Mouse (Mus musculus): ENCODE measurements around the gene Rassf8.

The Rassf8 gene

DNA sequence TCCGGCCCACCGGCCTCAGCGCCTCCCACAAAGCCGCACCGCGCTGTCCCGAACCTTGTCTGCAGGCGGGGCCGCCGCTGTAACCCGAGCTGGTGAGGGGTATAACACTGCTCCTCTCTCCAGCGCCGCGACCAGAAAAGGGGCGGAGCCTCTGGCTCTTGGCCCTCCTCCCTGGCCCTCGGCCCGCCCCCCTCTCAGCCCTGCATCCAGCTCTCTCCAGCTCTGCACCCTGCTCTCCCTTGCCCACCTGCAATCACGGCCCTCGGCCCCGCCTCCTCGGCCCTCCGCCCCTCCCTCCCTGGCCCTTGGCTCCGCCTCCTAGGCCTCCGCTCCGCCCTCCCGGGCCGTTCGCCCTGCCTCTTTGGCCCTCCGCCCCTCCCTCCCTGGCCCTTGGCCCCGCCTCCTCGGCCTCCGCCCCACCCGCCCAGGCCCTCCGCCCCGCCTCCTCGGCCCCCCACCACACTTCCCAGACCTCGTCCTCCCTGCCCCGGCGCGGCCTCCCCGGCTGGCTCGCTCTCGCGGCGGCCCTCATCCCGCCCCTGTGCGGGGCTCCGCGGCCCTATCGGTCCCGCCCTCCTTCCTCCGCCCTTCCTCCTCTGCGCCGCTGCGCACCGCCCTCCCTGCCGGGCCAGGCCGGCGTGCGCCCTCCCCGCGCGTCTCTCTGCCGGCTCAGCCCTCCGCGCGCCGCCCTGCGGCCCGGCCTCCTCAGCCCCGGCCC is at the start of gene Rassf8:
Rassf8 (plus strand) TSS at position 617 of the 718 bp plus-strand sequence.
- peak; percentile 94 for DNase-seq (ENCODE audit: low spot score)

DNA sequence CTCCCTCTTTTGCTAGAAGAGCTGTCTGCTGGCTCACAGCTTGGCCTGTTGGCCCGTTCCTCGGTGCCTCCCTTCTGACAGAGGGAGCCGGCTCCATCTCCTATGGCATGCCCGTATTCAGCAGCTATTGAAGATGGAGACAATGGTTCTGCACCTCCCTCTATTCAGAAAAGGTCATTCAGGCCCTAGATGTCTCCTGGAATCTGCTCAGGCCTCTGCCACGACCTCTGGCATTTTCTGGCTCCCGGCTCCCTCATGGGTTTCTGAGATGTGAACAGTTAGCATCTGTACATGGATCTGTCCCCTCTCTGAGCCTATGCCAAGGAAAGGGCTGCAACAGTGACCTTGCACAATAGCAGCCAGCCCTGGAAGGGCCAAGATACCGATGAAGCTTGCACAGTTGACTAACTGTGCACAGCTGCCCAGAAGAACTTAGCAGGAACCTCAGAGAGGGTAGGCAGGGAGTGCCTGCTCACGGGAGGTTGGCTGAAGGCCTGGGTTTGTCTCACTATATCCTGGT is 45.5 kb upstream of the Rassf8 start:
- DNase-seq (ENCODE audit: low spot score): no peak

DNA sequence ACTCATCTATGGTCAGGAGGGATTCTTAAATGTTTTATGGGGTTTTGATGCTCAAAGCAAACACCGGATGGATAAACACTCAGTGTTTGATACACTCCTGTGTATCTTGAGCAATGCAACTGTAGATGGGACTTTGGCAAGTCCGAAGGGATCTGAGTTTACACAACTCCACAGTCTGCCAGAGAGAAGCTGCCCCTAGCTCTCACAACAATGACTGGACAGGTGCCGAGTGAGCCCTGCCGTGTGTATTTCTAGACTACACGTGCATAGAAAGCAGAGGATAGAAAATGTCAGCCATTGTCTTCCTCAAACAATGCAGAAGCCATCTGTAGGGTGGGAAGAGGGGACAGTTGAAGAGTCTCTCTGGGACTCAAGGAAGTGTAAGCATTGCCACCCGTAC is 42.9 kb upstream of the Rassf8 start:
- no peak for DNase-seq (ENCODE audit: low spot score)

DNA sequence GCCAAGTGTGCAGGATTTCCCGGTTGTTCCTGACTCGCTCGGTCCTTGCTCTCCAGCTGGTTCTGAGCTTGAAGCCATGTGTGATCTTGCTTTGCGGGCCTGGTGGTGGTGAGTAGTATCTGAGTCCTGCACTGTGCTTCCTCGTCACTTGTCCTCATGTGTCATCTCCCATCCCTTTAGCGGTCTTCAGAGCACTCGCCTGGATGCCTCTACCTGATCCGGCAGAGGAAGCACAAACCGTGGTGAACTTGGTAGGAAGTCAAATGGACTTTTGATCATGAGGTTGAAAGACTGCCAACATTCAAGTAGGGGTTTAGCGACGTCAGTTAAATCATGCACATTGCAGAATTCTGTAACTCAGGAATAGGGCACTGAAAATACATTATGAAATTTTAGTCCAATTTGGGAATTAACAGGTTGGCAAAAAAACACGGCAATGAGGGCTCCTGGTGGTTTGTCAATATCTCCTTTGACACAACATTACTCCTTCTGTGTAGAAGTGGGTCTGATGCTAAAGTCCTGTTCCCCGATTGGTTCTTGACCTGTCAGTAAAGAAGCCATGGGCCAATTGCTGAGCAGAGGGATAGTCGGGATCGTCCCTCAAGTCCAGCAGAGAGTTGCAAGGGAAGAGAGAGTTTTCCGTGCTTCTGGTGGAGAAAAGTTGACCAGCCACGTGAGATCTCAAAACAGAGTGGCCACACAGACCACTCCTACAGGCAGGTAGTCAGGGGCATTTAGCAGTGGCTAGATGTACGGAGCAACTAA is 36.4 kb upstream of the Rassf8 start:
- DNase-seq (ENCODE audit: low spot score): no peak

DNA sequence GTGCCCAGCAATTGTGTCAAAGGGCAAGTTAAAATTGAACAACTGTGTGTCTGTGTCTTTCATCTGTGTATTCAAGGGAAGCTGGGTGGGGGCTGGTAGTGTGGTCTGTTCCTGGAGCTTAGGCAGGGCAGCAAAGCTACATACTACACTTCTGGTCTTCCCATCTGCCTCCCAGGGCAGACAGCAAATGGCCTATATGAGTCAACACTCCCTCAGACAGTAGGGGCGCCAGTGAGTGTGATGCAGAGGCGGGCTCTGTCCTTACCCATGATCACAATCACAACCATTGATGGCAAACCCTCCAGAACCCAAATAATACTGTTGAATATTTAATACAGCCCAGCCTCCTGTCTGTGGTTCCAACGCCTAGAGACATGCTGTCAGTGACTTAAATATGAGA is 35.8 kb upstream of the Rassf8 start:
- DNase-seq (ENCODE audit: low spot score): no peak

DNA sequence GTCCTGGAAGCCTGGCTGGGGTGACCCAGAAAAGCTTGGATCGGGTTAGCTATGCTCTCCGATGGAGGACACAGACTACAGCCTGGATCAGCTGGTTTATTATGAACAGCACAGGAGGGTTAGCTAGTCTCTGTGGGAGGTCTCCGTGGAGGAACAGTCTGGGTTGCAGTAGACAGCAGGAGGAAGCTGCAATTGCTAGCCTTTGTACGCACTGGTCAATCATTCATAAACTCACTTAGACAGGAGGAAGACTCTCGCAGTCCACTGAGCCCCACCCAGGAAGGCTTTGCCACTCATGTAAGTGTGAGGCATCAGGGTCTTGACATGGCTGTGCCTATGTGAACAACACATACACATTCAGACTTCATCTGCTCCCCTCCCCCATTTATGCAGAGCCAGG is 35.2 kb upstream of the Rassf8 start:
- DNase-seq (ENCODE audit: low spot score): no peak

DNA sequence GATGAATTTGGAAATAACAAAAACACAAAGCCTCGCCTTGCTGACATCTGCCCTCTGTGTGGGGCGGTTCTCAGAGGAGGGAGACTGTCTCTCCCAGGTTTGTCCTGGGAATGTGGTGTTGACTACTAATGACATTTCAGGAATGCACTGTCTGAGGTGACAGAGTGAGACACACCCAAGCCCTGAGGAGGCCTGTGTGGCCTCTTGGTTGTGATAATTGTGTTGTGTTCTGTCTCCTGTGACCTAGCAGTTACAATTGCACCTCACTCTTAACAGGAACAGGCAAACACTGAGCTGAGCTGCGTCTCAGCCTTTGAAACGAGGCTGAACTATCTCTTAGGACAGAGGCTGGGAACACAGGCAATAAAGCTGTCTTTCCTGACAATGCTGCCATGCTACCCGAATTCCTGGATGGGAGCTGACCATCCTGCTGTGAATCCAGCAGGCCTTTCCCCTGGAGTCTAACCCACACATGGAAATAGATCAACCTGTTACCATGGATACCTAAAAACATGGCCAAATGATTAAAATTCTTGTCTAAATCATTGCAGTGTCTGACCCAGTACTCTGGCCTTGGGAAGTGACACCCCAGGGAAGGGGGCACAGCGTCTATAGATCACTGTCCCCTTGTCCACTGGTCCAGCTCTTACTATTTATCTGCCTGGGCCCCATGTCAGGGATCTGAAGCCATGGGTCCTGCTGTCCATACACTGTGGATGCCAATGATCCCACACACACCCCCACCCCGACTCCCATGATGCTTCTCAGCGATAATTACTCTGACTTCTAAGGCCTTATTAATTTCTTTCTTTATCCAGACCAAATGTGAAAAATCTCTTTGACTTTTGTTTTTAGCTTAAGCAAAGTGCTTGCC is 33.1 kb upstream of the Rassf8 start:
- peak; percentile 74 for DNase-seq (ENCODE audit: low spot score)

DNA sequence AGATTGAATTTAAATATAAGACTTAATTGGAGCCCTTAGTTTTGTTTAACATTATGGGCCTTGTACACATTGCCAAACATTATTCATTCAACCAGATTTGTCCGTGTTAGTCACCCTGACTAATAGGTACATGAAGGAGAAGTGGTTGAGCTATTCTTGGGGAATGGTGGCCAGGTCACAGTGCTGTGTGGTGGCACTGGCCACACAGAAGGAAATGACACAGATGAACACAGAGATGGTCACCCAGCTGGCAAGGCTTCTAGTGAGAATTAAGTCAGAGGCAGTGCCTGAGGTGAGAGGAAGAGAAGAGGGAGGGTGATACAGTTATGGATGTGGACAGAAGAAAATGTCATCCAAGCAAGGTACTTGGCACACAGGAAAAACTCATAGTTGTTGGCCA is 32.4 kb upstream of the Rassf8 start:
- DNase-seq (ENCODE audit: low spot score): no peak

DNA sequence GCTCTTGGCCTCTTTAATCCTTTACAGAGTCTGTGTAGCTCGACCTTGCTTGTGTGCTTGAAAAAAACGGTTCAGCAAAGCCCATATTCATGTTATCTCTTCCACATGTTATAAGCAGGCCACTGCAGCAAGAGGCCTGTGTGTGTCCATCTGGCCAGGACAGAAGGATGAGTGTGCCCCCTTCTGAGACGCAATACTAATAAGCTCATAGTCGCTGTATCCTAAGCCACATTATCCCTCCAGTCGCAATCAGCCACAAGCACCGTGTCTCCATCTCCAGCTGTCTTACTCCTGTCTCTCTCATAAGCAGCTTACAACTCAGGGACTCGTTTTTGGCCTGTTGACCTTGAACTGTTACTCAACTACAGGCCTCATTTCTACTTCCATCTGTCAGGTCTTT is 24.0 kb upstream of the Rassf8 start:
- DNase-seq (ENCODE audit: low spot score): no peak

DNA sequence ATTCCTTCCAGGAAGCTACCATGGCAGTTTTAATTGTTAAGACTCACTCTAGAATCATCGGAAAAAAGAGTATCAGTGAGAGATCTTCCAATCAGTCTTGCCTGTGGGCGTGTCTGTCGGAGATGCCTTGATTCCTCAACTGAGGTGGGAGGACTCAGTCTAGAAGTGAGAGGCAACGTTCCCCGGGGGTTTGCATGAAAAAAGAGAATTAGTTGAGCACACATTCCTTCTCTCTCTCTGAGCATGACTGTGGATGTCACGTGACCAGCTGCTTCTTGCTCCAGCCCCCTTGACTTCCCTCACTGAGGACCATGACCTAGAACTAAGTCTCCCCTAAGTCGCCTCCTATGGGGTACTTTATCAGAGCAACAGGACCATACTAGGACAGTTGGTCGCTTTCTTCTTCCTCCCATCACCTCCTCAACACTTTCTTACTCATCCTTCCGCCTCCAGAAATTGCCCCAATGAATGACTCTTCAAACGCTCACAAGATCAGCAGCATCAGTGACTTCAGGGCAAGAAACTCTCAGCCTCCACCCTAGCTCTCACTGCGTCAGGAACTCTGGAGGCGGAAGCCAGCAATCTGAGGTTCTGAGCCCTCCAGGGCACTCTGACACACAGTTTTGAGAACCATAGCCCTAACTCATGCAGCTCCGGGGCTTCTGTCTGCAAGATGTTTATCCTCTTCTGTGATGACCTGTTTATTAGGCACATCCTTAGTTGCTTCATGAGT is 23.3 kb upstream of the Rassf8 start:
- DNase-seq (ENCODE audit: low spot score): no peak

DNA sequence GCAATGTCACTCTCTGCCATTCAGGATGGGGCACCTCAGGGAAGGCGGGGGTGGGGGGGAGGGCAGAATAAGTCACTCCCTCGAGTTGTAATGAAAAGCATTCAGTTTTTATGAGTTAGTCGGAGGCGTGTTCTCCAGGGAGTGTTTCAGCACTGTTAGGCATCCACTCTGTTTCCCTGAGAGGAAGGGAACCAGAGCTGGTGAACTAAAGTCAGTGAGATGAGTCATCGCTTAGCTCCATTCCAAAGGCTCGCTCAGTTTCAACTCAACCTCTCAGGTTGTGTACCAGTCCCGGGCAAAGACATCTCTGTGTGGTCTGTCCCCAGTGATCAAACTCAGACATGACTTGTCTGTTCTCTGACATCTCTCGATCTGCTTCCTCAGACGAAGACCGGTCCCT is 20.7 kb upstream of the Rassf8 start:
- no peak for DNase-seq (ENCODE audit: low spot score)

DNA sequence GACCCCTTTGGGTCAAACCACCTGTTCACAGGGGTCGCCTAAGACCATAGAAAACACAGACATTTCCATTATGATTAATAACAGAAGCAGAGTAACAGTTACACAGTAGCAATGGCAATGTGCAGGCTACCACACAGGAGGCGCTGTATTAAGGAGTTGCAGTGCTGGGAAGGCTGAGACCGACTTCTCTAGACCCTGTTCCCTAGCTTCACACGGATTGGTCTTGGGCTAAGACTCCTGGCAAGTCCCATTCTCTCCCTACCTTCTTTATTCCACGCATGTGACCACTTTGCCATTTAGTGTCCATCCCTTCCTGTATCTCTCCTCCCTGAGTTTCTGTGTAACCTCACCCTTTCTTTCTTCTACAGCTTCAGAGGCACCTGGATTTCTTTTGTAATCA is 19.6 kb upstream of the Rassf8 start:
- no peak for DNase-seq (ENCODE audit: low spot score)

DNA sequence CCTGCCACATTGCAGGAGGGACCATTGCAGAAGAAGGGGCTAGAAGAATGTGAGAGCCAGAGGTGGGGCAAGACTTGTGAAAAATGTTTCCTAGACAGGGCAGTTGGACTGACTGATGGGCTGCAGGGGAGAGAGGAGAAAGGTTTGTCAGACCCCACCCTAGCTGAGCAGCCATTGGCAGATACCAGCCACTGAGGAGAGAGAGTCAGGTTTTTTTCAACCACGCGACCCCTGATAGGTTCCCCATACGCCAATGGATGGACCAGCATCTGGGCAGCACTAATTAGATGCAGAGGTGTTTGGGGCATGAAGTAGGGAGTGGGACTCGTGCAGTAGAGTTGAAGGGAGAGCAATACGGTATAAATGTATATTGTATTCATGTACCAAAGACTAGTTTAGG is 13.7 kb upstream of the Rassf8 start:
- peak; percentile 31 for DNase-seq (ENCODE audit: low spot score)

DNA sequence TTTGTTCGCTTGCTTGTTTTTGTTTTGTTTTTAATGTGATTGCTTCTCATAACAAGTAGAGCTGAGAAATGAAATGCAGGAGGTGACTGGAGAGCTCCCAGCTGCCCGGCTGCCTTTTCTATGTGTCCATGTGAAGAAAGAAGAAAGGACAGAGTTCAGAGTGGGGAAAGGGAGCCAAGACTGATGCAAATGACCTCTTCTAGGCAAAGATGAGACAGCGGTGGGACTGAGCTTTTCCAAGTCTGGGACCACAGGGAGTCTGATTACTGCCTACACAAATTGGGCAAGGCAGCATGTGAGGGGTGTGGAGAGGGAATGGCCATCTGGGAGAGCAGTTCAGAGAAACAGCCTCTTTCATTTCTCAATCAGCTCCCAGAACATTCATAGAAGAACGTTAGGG is 13.3 kb upstream of the Rassf8 start:
- DNase-seq (ENCODE audit: low spot score): no peak

DNA sequence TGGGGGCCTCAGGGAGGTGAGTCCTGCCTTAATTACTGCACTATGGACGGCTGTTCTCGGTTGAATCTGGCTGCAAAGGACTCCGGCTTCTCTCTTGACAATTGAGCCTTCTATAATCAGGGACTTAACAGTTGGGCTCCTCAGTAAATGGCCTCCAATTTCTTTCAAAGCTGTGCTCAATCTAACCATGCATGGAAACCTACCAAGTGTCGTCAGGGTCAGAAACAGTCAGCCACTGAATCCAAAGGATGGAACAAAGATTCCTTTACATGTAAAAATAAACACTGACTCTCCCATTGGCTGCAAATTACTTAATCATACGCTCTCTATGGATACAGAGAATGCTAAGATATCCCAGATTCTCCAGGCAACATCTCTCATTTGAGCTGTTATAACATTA is 12.6 kb upstream of the Rassf8 start:
- DNase-seq (ENCODE audit: low spot score): peak; percentile 23

DNA sequence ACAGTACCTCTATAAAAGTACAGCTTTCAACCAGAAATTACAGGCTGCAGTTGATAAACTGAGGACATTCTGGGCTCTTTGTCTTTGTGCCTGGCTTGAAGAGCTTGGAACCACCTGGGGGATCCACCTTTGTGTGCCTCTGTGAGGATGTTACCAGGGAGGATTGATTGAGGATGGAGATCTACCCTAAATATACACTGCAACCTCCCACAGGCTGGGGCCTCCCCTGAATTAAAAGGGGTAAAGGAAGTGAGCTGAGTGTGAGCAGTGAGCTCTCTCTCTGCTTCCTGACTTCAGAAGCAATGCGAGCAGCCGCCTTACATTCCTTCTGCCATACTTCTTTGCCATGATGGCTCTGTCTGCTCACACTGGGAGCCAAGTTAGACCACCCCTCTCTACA is 10.4 kb upstream of the Rassf8 start:
- no peak for DNase-seq (ENCODE audit: low spot score)

DNA sequence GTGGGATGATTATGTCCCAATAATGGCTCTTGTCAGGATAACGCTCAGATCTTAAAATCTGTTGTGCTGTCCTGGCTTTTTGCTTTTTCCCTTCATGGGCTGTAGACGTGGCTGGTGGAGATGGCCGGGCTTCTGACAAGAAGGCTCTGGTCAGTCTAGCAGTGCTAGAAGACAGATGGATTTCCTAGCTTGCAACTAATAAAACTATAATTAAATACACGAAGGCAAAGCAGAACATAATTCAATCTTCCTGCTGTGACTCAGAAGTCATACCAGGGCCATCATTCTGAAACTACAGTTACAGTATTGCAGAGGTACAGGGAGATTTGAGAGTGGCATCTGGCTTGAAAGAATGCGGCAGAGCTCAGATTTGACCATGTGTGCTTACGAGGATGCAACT is 7.3 kb upstream of the Rassf8 start:
- DNase-seq (ENCODE audit: low spot score): no peak

DNA sequence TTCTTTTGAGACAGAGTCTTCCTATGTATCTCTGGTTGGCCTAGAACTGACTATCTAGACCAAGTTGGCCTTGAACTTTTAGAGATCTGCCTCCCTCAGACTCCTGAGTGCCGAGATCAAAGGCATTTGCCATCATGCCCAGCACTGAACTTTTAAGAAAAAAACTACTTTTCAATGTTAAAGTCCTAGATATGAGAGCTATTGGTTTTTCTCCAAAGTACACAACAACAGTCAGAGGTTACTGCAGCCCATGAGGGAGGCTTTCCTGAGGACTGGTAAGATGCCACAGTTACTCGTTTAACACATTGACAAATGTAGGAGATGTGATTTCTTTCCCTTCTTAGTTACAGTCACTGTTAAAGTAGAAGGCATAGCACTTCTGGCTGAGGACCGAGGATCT is 6.5 kb upstream of the Rassf8 start:
- DNase-seq (ENCODE audit: low spot score): no peak

DNA sequence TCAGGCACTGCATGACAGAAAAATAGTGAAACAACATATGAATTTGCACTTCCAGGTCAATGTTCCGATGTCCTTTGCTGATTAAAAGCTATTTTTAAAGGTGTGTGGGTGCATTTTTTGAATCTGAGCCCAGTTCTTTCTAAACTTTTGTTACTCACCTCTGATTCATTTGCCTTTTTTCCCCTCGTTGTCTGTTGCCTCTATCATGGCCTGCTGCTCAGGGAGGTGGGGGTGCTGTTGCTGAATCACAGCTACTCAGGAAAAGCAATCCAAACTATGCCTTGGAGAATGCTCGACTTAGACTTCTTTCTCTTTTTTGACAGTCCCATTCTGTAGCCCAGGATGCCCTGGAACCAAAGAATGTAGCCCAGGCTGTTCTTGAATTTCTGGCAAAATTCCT is 1.3 kb upstream of the Rassf8 start:
- no peak for DNase-seq (ENCODE audit: low spot score)

DNA sequence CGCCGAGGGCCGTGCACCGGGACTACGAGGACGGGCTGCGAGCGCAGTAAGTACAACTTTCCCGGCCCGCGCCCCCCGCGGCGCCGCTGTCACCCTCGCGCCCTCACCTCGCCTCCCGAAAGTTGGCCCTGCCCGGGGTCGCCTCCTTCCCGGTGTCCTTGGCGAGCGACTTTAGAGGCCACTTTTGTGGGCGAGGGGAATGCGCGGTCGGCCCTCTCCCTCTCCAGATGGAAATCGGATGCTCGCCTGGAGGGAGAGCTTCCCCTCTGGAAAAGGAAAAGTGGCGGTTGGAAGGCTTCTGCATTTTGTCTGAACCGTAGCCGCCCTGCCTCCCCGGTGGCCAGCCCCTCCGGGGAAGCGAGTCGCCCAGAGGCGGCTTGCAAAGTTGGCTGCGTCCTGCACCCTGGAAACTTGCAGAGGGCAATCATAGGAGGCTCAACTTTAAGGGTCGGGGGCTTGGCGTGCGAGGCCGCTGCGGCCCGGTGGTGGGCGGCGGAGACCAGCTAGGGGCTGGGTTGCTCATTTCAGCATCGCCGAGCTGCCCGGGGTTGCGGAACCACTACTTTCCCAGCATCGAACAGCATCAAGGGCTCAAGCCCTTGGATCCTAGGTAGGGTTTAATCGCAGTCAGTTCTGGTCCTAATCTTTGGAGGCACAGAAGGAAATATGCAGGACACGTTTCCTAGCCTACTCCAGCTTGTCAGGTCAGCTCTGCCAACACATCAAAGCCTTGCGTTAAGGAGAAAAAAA is 548 bp downstream of the Rassf8 start:
- peak; percentile 58 for DNase-seq (ENCODE audit: low spot score)
